Mouse (Mus musculus): ENCODE results near the gene Naa16. TPM values are rescaled to one million over a fixed set of nuclear protein-coding genes. Genes with fewer than 3 reads are reported as not detected.

Naa16 gene
- total and polyA plus RNA-seq, 2 experiments from 2014 or later, result 7.8 to 12.1 TPM

- H3K4me2 ChIP-seq (ENCODE audit: low read depth, low read length, poor library complexity, severe bottlenecking), result no peak overlapping the region
- 90% methylated on average over 6 of the region's 6 CpGs for WGBS
- H3K9ac ChIP-seq (replicated peaks; ENCODE audit: low read length, poor library complexity, severe bottlenecking), result no peak overlapping the region
- no peak overlapping the region for H3K4me3 ChIP-seq (ENCODE audit: low read depth, low read length)
- ATAC-seq (ENCODE audit: low FRiP score), result no peak
- no peaks in the 10 kb centered on the region for H3K4me1 ChIP-seq (ENCODE audit: insufficient read depth, low read length)
- no peak overlapping the region for H3K27ac ChIP-seq (ENCODE audit: low read depth, low read length)
- TF ChIP-seq CTCF (IDR thresholded peaks at IDR 0.05), result no peak
- no peaks in the 10 kb centered on the region for H3K36me3 ChIP-seq (ENCODE audit: insufficient read depth, low read length)
- H3K27me3 ChIP-seq (ENCODE audit: insufficient read depth, low read length), result peaks cover 2% of the 10 kb centered on the region; the same call in 1 of the 2 replicates
- H3K9me3 ChIP-seq (ENCODE audit: low read length), result no peaks in the 10 kb centered on the region
- no peak for DNase-seq (ENCODE audit: low spot score)
Observed at GRCm38 (mm10) chr14:79304873-79305464, 85.6 kb downstream of the Naa16 start.

GRCm38 (mm10) chr14:79303150-79303549 lies 87.4 kb downstream of the Naa16 start:
- H3K4me3 ChIP-seq (ENCODE audit: low read depth, low read length), result no peak overlapping the region
- no peak for ATAC-seq (ENCODE audit: low FRiP score)
- H3K27me3 ChIP-seq (ENCODE audit: insufficient read depth, low read length), result peaks cover 10% of the 10 kb centered on the region; the same call in 1 of the 2 replicates
- DNase-seq (ENCODE audit: low spot score), result no peak
- H3K4me1 ChIP-seq (ENCODE audit: insufficient read depth, low read length), result no peaks in the 10 kb centered on the region
- H3K9ac ChIP-seq (replicated peaks; ENCODE audit: low read length, poor library complexity, severe bottlenecking), result no peak overlapping the region
- TF ChIP-seq CTCF (IDR thresholded peaks at IDR 0.05), result no peak
- no peaks in the 10 kb centered on the region for H3K9me3 ChIP-seq (ENCODE audit: low read length)
- WGBS, result 84% methylated on average over 2 of the region's 2 CpGs
- no peaks in the 10 kb centered on the region for H3K36me3 ChIP-seq (ENCODE audit: insufficient read depth, low read length)
- no peak overlapping the region for H3K4me2 ChIP-seq (ENCODE audit: low read depth, low read length, poor library complexity, severe bottlenecking)
- no peak overlapping the region for H3K27ac ChIP-seq (ENCODE audit: low read depth, low read length)

- peaks cover 10% of the 10 kb centered on the region; the same call in 1 of the 2 replicates for H3K27me3 ChIP-seq (ENCODE audit: insufficient read depth, low read length)
- no peaks in the 10 kb centered on the region for H3K4me1 ChIP-seq (ENCODE audit: insufficient read depth, low read length)
- H3K27ac ChIP-seq (ENCODE audit: low read depth, low read length), result no peak within 1 kb of the TSS
- H3K9ac ChIP-seq (replicated peaks; ENCODE audit: low read length, poor library complexity, severe bottlenecking), result peak within 1 kb of the TSS; percentile 55
- peak; percentile 94 for ATAC-seq (ENCODE audit: low FRiP score)
- DNase-seq (ENCODE audit: low spot score), result peak; percentile 93
- 0% methylated on average over 23 of the region's 34 CpGs for WGBS
- no peaks in the 10 kb centered on the region for H3K36me3 ChIP-seq (ENCODE audit: insufficient read depth, low read length)
- peak; percentile 86 for TF ChIP-seq CTCF (IDR thresholded peaks at IDR 0.05)
- H3K4me2 ChIP-seq (ENCODE audit: low read depth, low read length, poor library complexity, severe bottlenecking), result peak within 1 kb of the TSS; percentile 98
- peak within 1 kb of the TSS; percentile 55 for H3K4me3 ChIP-seq (ENCODE audit: low read depth, low read length)
- H3K9me3 ChIP-seq (ENCODE audit: low read length), result no peaks in the 10 kb centered on the region
Observed at GRCm38 (mm10) chr14:79301466-79301875, 89.1 kb downstream of the Naa16 start, which contains the start of gene Rgcc. TSS of gene Rgcc (minus strand) at chr14:79301645.

- peak; percentile 55 for DNase-seq (ENCODE audit: low spot score)
- peak overlapping the region; percentile 98 for H3K4me2 ChIP-seq (ENCODE audit: low read depth, low read length, poor library complexity, severe bottlenecking)
- under 1% methylated on average over 52 of the region's 52 CpGs for WGBS
- peaks cover 10% of the 10 kb centered on the region; the same call in 1 of the 2 replicates for H3K27me3 ChIP-seq (ENCODE audit: insufficient read depth, low read length)
- H3K9ac ChIP-seq (replicated peaks; ENCODE audit: low read length, poor library complexity, severe bottlenecking), result peak overlapping the region; percentile 55
- H3K9me3 ChIP-seq (ENCODE audit: low read length), result no peaks in the 10 kb centered on the region
- no peak for TF ChIP-seq CTCF (IDR thresholded peaks at IDR 0.05)
- H3K27ac ChIP-seq (ENCODE audit: low read depth, low read length), result no peak overlapping the region
- peak; percentile 28 for ATAC-seq (ENCODE audit: low FRiP score)
- no peaks in the 10 kb centered on the region for H3K36me3 ChIP-seq (ENCODE audit: insufficient read depth, low read length)
- H3K4me3 ChIP-seq (ENCODE audit: low read depth, low read length), result peak overlapping the region; percentile 55
- H3K4me1 ChIP-seq (ENCODE audit: insufficient read depth, low read length), result no peaks in the 10 kb centered on the region
Observed at GRCm38 (mm10) chr14:79300641-79301350, 89.8 kb downstream of the Naa16 start.

GRCm38 (mm10) chr14:79299796-79300195 lies 90.8 kb downstream of the Naa16 start:
- H3K4me2 ChIP-seq (ENCODE audit: low read depth, low read length, poor library complexity, severe bottlenecking), result peak overlapping the region; percentile 98
- peak overlapping the region; percentile 55 for H3K4me3 ChIP-seq (ENCODE audit: low read depth, low read length)
- ATAC-seq (ENCODE audit: low FRiP score) (no peak), DNase-seq (ENCODE audit: low spot score) (no peak)
- TF ChIP-seq CTCF (IDR thresholded peaks at IDR 0.05), result no peak
- peaks cover 10% of the 10 kb centered on the region; the same call in 1 of the 2 replicates for H3K27me3 ChIP-seq (ENCODE audit: insufficient read depth, low read length)
- H3K36me3 ChIP-seq (ENCODE audit: insufficient read depth, low read length), result no peaks in the 10 kb centered on the region
- H3K27ac ChIP-seq (ENCODE audit: low read depth, low read length), result no peak overlapping the region
- no peaks in the 10 kb centered on the region for H3K9me3 ChIP-seq (ENCODE audit: low read length)
- H3K9ac ChIP-seq (replicated peaks; ENCODE audit: low read length, poor library complexity, severe bottlenecking), result 0 out of 2 replicates have a peak overlapping the region, but pooled peaks have one; percentile 39
- no peaks in the 10 kb centered on the region for H3K4me1 ChIP-seq (ENCODE audit: insufficient read depth, low read length)
- WGBS, result 25% methylated on average over 6 of the region's 6 CpGs

- H3K4me3 ChIP-seq (ENCODE audit: low read depth, low read length), result peak overlapping the region; percentile 14; the same call in 1 of the 2 replicates
- WGBS, result 53% methylated on average over 4 of the region's 4 CpGs
Observed at GRCm38 (mm10) chr14:79299230-79299629, 91.3 kb downstream of the Naa16 start.

More at GRCm38 (mm10) chr14:79299230-79299629, 91.3 kb downstream of the Naa16 start:
- Histone ChIP-seq H3K9ac (replicated peaks; ENCODE audit: low read length, poor library complexity, severe bottlenecking) (no peak overlapping the region), H3K36me3 (ENCODE audit: insufficient read depth, low read length) (no peaks in the 10 kb centered on the region), H3K27me3 (ENCODE audit: insufficient read depth, low read length) (peaks cover 10% of the 10 kb centered on the region; the same call in 1 of the 2 replicates), H3K9me3 (ENCODE audit: low read length) (no peaks in the 10 kb centered on the region), H3K4me2 (ENCODE audit: low read depth, low read length, poor library complexity, severe bottlenecking) (peak overlapping the region; percentile 20; the same call in 1 of the 2 replicates), H3K4me1 (ENCODE audit: insufficient read depth, low read length) (no peaks in the 10 kb centered on the region), H3K27ac (ENCODE audit: low read depth, low read length) (no peak overlapping the region)
- no peak for TF ChIP-seq CTCF (IDR thresholded peaks at IDR 0.05)
- DNase-seq (ENCODE audit: low spot score) (no peak), ATAC-seq (ENCODE audit: low FRiP score) (no peak)
